Comparison of ENCODE assay signal across 10 mouse cellular contexts in the genomic region with DNA sequence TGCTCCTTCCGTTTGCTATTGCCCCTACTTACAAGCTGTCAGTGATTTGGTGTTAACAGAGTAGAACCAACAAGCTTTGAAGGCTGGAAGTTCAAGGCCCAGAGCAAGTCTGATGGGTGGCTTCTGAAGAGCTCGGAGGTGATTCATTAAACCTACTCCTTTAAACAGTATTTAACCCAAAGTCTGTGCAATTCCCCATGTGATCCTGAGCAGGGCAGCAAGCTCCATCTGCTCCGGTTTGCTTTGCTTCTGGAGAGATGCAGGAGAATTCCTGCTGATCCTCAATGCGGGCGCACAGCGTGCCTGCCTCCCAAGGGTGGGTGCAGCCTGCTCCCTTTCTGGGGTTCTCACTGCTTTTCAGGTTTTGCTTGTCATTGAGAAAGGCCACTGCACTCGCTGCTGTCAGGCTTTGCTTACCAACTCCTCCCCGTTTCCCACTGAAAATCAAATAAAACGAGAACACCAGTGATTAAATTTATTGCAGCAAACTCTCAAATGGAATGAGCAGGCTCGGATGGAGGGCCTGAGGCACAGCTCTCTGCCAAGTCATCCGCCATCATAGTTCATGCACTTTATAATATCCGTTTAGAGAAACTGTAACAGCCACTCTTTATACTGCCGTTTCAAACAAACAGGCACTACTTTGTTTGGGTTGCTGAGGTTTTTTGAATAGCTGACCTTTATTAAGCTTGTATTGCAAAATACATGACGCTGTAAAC. TPM values are rescaled to one million over a fixed set of nuclear protein-coding genes. Genes with fewer than 3 reads are reported as not detected.
DNase-seq lines count a peak whose midpoint lies in the region; ATAC-seq lines count a peak whose summit lies in the region.
"Had no signal": no experiment of that assay in that cellular context is flagged by ENCODE, and none has a peak within 500 bp of the region (broad histone marks: within the 10 kb centered on the region; RNA-seq: fewer than 3 reads in every experiment).

No protein-coding gene starts in this region.

- DNase-seq in lung, postnatal 10 days = peak; percentile 15
- DNase-seq in lung, postnatal 25 days (ENCODE audit: low spot score) = no peak
- no peak for DNase-seq in embryonic facial prominence, embryonic 10.5 days (ENCODE audit: low spot score)
- DNase-seq in hindbrain, embryonic 14.5 days (ENCODE audit: low spot score) = no peak
- DNase-seq in retina, embryonic 14.5 days (ENCODE audit: low spot score) = peak; percentile 22
- no peak for DNase-seq in liver, embryonic 11.5 days (ENCODE audit: low spot score)
- DNase-seq in heart, postnatal 4 days = no peak

- peak; percentile 59; the same call in 1 of the 2 replicates for ATAC-seq in hindbrain, embryonic 14.5 days (ENCODE audit: low FRiP score)
- no peak for ATAC-seq in liver, embryonic 11.5 days (replicated peaks; ENCODE audit: low FRiP score)
- ATAC-seq: Patski had no signal

- H3K27ac ChIP-seq in embryonic facial prominence, embryonic 10.5 days (replicated peaks) = no peak overlapping the region
- no peak overlapping the region for H3K27ac ChIP-seq in hindbrain, embryonic 14.5 days
- no peak overlapping the region for H3K27ac ChIP-seq in liver, embryonic 11.5 days (ENCODE audit: low read depth, low read length)

- peaks cover 16% of the 10 kb centered on the region; the same call in 1 of the 2 replicates for H3K27me3 ChIP-seq in embryonic facial prominence, embryonic 10.5 days (replicated peaks; ENCODE audit: low read depth, poor library complexity, severe bottlenecking)
- H3K27me3 ChIP-seq in hindbrain, embryonic 14.5 days (ENCODE audit: control insufficient read depth, insufficient read depth, low read length) = no peaks in the 10 kb centered on the region
- no peaks in the 10 kb centered on the region for H3K27me3 ChIP-seq in liver, embryonic 11.5 days (replicated peaks; ENCODE audit: control insufficient read depth, insufficient read depth, low read length)

- WGBS in embryonic facial prominence, embryonic 10.5 days = 37% methylated on average over 14 of the region's 14 CpGs
- WGBS in hindbrain, embryonic 14.5 days = 30% methylated on average over 14 of the region's 14 CpGs
- WGBS in liver, embryonic 11.5 days = 49% methylated on average over 14 of the region's 14 CpGs

- 0 out of 2 replicates have a peak overlapping the region, but pooled peaks have one; percentile 4 for H3K4me3 ChIP-seq in embryonic facial prominence, embryonic 10.5 days
- H3K4me3 ChIP-seq in hindbrain, embryonic 14.5 days (replicated peaks; ENCODE audit: low read length) = no peak overlapping the region
- H3K4me3 ChIP-seq in liver, embryonic 11.5 days (ENCODE audit: low read depth, low read length) = no peak overlapping the region

- peaks cover 15% of the 10 kb centered on the region for H3K4me1 ChIP-seq in embryonic facial prominence, embryonic 10.5 days
- H3K4me1 ChIP-seq in hindbrain, embryonic 14.5 days (replicated peaks; ENCODE audit: control insufficient read depth, insufficient read depth, low read length) = no peaks in the 10 kb centered on the region
- no peaks in the 10 kb centered on the region for H3K4me1 ChIP-seq in liver, embryonic 11.5 days (replicated peaks; ENCODE audit: control insufficient read depth, insufficient read depth, low read length)

- peak overlapping the region; percentile 8 for H3K4me2 ChIP-seq in hindbrain, embryonic 14.5 days (replicated peaks)
- no peak overlapping the region for H3K4me2 ChIP-seq in liver, embryonic 11.5 days

- H3K36me3 ChIP-seq in embryonic facial prominence, embryonic 10.5 days (replicated peaks) = no peaks in the 10 kb centered on the region
- H3K36me3 ChIP-seq in hindbrain, embryonic 14.5 days (replicated peaks; ENCODE audit: control insufficient read depth, insufficient read depth) = no peaks in the 10 kb centered on the region
- H3K36me3 ChIP-seq in liver, embryonic 11.5 days (ENCODE audit: control insufficient read depth, insufficient read depth, low read length) = no peaks in the 10 kb centered on the region

- H3K9ac ChIP-seq in hindbrain, embryonic 14.5 days = no peak overlapping the region
- no peak overlapping the region for H3K9ac ChIP-seq in liver, embryonic 11.5 days (ENCODE audit: low read depth, low read length)

- H3K9me3 ChIP-seq in embryonic facial prominence, embryonic 10.5 days = no peaks in the 10 kb centered on the region
- no peaks in the 10 kb centered on the region for H3K9me3 ChIP-seq in hindbrain, embryonic 14.5 days (ENCODE audit: control insufficient read depth, low read length)
- no peaks in the 10 kb centered on the region for H3K9me3 ChIP-seq in liver, embryonic 11.5 days (ENCODE audit: control insufficient read depth, low read length)

RNA-seq across cellular contexts. Expression of a gene that starts 40.7 kb away (rescaled TPM):
- not detected in 2 replicates for polyA plus RNA-seq in embryonic facial prominence, embryonic 10.5 days (2016; fragmentation: Nextera tagmentation; extraction: Ambion mirVana)
- not detected in 2 replicates for polyA plus RNA-seq in hindbrain, embryonic 14.5 days (2014; fragmentation: Nextera tagmentation; extraction: Ambion mirVana)
- polyA plus RNA-seq in liver, embryonic 11.5 days (2014; fragmentation: Nextera tagmentation; extraction: Ambion mirVana) = not detected in 2 replicates
- not detected for total RNA-seq in heart, postnatal 4 days (2021)
- total RNA-seq: layer of hippocampus, postnatal 36 days had no signal
- polyA plus RNA-seq: heart, embryonic 16.5 days; Patski had no signal

Comparison
In these comparisons a context has a peak if more than half of its experiments do, and no peak if none do; other contexts are left out.
1. DNase-seq: peak in lung, postnatal 10 days (single experiment) and retina, embryonic 14.5 days (single experiment); none in lung, postnatal 25 days (single experiment), embryonic facial prominence, embryonic 10.5 days (single experiment), hindbrain, embryonic 14.5 days (single experiment), liver, embryonic 11.5 days (single experiment) and heart, postnatal 4 days (single experiment).